Mouse (Mus musculus): ENCODE measurements around the gene Ccdc12. TPM values are rescaled to one million over a fixed set of nuclear protein-coding genes. Genes with fewer than 3 reads are reported as not detected.

Ccdc12 gene
- polyA plus RNA-seq, 1 experiment, result 537 TPM

DNA sequence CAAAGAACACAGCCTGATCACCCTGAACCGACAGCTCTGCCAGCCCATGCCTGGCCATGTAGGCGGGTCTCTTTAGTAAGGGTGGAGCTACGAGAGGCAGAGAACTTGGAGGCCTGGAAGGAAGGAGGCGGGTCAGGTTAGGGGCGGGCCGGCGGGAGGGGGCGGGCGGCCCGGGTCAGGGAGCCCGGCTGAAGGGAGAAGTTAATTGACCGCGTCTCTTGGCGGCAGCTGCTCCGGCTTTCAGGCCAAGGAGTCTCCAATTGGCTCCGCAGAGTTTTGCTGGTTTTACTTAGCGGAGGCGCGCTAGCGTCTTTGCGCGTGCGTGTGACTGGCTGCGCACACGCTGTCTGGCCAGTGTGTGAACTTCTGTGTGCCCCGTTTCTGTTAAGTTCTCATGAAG is 76.3 kb downstream of the Ccdc12 start:
- Histone ChIP-seq H3K4me3 (replicated peaks) (peak overlapping the region; percentile 91), H3K9me3 (no peaks in the 10 kb centered on the region), H3K36me3 (replicated peaks; ENCODE audit: low read length) (no peaks in the 10 kb centered on the region), H3K27me3 (replicated peaks) (peaks cover 83% of the 10 kb centered on the region), H3K4me1 (peaks cover 39% of the 10 kb centered on the region)
- TF ChIP-seq GATA1 (IDR thresholded peaks at IDR 0.05; ENCODE audit: borderline replicate concordance, low read length), result no peak

DNA sequence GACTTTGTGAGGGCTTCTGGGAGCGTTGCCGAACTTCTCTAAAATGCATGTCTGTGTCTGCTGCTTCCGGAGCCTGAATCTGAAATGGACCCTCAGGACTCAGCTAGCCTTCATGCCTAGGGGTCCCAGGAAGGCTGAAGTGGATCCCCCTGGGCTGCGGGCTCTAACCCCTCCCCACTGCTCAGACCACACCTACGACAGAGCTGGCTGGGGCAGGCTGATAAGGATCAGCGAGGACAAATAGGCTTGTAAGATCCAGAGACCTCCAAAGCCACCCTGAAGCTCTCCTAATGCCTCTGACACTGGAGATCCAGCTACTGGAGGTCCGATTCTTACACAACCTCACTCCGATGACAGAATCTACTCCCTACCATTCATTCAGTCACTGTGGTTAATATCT is 76.8 kb downstream of the Ccdc12 start:
- H3K27me3 ChIP-seq (replicated peaks), result peaks cover 80% of the 10 kb centered on the region
- TF ChIP-seq GATA1 (IDR thresholded peaks at IDR 0.05; ENCODE audit: borderline replicate concordance, low read length), result no peak
- TF ChIP-seq FLI1 (IDR thresholded peaks at IDR 0.05; ENCODE audit: low read length), result no peak
- peaks cover 39% of the 10 kb centered on the region for H3K4me1 ChIP-seq
- H3K36me3 ChIP-seq (replicated peaks; ENCODE audit: low read length), result no peaks in the 10 kb centered on the region
- peaks cover 2% of the 10 kb centered on the region; the same call in 1 of the 2 replicates for H3K9me3 ChIP-seq
- peak overlapping the region; percentile 91 for H3K4me3 ChIP-seq (replicated peaks)

DNA sequence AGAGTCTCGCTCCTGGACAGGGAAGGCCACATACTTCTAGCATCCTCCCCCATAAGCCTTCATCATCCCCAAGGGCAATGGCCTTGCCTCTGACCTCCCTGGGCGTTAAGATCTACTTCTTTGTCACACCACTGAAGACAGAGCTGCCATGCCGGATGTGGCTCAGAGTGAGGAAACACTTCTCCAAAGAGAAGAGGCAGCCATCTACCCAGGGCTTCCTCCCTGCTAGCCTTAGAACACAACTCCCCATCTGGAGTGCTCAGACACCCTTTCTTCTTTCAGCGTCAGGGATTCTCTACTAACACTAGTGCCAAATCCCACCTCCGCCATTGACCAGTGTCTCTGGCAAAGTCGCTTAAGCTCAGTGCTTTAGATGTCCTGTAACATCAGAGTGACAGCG is 77.9 kb downstream of the Ccdc12 start:
- Histone ChIP-seq H3K4me3 (replicated peaks) (no peak overlapping the region), H3K9me3 (peaks cover 3% of the 10 kb centered on the region; the same call in 1 of the 2 replicates), H3K27me3 (replicated peaks) (peaks cover 79% of the 10 kb centered on the region), H3K36me3 (replicated peaks; ENCODE audit: low read length) (no peaks in the 10 kb centered on the region), H3K4me1 (peaks cover 39% of the 10 kb centered on the region)
- no peak for TF ChIP-seq GATA1 (IDR thresholded peaks at IDR 0.05; ENCODE audit: borderline replicate concordance, low read length)
- TF ChIP-seq FLI1 (IDR thresholded peaks at IDR 0.05; ENCODE audit: low read length), result no peak

DNA sequence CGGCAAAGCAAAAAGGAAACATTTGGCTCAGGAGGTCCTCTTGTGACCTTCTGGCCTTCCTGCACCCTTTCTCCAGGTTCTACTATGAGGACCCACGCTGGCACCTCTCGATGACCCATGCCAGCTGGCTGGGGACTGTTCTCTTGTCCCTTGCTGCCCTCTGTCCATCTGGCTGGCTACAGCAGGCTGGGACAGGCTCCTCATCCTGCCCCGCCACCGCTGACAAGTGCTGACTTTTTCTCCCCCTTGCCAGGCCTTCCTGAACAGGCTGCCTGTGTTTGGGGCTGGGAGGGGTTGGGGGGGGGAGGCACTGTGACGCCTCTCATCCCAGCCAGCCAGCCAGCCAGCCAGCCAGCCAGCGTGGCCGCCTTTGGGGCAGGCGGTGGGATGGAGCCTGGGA is 80.1 kb downstream of the Ccdc12 start:
- TF ChIP-seq GATA1 (IDR thresholded peaks at IDR 0.05; ENCODE audit: borderline replicate concordance, low read length) (no peak), FLI1 (IDR thresholded peaks at IDR 0.05; ENCODE audit: low read length) (no peak)
- Histone ChIP-seq H3K36me3 (replicated peaks; ENCODE audit: low read length) (no peaks in the 10 kb centered on the region), H3K27me3 (replicated peaks) (peaks cover 80% of the 10 kb centered on the region), H3K4me3 (replicated peaks) (no peak overlapping the region), H3K4me1 (peaks cover 36% of the 10 kb centered on the region), H3K9me3 (peaks cover 3% of the 10 kb centered on the region; the same call in 1 of the 2 replicates)

DNA sequence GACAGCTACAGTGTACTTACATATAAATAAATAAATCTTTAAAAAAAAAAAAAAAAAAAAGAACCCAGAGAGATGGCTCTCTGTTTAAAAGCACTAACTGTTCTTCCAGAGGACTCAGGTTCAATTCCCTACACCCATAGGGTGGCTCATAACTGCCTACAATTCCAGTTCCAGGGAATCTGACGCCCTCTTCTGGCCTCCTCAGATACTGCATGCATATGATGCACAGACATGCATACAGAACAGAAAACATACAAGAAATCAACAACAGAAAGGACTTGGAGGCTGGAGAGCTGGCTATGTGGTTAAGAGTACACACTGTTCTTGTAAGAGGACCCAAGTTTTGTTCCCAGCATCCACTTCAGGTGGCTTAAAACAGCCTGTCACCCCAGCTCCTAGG is 81.8 kb downstream of the Ccdc12 start:
- Histone ChIP-seq H3K4me1 (peaks cover 29% of the 10 kb centered on the region), H3K36me3 (replicated peaks; ENCODE audit: low read length) (no peaks in the 10 kb centered on the region), H3K27me3 (replicated peaks) (peaks cover 93% of the 10 kb centered on the region), H3K9me3 (peaks cover 3% of the 10 kb centered on the region; the same call in 1 of the 2 replicates), H3K4me3 (replicated peaks) (no peak overlapping the region)
- TF ChIP-seq GATA1 (IDR thresholded peaks at IDR 0.05; ENCODE audit: borderline replicate concordance, low read length), result no peak
- no peak for TF ChIP-seq FLI1 (IDR thresholded peaks at IDR 0.05; ENCODE audit: low read length)

DNA sequence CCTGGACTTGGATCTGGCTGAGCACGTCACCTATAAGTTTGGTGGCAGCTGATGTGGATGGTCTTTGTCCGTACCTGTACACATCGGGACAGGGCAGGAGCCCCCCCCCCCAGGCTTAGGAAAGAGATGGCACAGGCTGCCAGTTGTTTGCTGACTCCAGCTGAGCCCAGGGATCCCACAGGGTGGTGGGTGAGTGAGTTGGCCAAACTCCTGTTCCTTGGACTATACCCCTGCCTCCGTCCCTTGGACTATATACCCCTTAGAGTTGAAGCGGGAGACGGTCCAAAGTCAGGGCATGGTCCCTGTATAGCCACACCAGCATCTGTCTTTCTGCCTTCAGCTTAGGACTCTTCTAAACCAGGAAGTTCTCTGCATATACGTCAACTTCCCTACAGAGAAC is 83.7 kb downstream of the Ccdc12 start:
- peaks cover 93% of the 10 kb centered on the region for H3K27me3 ChIP-seq (replicated peaks)
- H3K9me3 ChIP-seq, result peaks cover 3% of the 10 kb centered on the region; the same call in 1 of the 2 replicates
- no peaks in the 10 kb centered on the region for H3K36me3 ChIP-seq (replicated peaks; ENCODE audit: low read length)
- TF ChIP-seq GATA1 (IDR thresholded peaks at IDR 0.05; ENCODE audit: borderline replicate concordance, low read length) (no peak), FLI1 (IDR thresholded peaks at IDR 0.05; ENCODE audit: low read length) (no peak)
- H3K4me3 ChIP-seq (replicated peaks), result no peak overlapping the region
- H3K4me1 ChIP-seq, result peaks cover 20% of the 10 kb centered on the region

DNA sequence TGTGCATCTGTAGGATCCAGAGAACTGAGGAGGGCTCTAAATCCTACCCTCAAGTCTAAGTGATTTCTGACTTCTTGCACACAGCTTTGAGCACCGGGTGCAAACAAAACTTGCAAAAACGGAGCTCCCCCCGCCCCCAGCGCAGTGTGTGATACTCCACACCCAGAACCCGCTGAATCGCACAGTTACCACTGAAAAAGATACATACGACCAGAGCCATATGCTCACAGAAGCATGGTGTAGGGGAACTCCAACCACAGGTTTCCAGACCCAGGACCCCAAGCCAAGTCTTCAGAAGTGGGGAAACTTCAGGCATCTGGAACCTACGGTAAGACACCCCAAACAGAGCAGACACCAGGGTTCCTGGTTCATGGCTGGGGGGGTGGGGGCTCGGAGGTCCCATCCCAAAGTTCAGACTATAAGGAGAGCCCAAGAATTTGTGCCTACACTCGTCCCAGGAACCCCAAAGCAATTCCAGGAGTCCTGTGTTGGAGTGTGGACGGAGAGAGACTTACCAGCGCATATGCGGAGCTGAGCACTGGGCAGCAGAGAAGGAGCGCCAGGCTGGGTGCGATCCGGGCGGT is 85.5 kb downstream of the Ccdc12 start, which contains the start of gene Myl3:
Myl3 (plus strand) TSS at position 151 of the 584 bp plus-strand sequence.
- Histone ChIP-seq H3K4me1 (peaks cover 20% of the 10 kb centered on the region), H3K36me3 (replicated peaks; ENCODE audit: low read length) (no peaks in the 10 kb centered on the region), H3K9me3 (peaks cover 3% of the 10 kb centered on the region; the same call in 1 of the 2 replicates), H3K27me3 (replicated peaks) (peaks cover 93% of the 10 kb centered on the region), H3K4me3 (replicated peaks) (peak within 1 kb of the TSS; percentile 90)
- TF ChIP-seq FLI1 (IDR thresholded peaks at IDR 0.05; ENCODE audit: low read length), result no peak
- no peak for TF ChIP-seq GATA1 (IDR thresholded peaks at IDR 0.05; ENCODE audit: borderline replicate concordance, low read length)

DNA sequence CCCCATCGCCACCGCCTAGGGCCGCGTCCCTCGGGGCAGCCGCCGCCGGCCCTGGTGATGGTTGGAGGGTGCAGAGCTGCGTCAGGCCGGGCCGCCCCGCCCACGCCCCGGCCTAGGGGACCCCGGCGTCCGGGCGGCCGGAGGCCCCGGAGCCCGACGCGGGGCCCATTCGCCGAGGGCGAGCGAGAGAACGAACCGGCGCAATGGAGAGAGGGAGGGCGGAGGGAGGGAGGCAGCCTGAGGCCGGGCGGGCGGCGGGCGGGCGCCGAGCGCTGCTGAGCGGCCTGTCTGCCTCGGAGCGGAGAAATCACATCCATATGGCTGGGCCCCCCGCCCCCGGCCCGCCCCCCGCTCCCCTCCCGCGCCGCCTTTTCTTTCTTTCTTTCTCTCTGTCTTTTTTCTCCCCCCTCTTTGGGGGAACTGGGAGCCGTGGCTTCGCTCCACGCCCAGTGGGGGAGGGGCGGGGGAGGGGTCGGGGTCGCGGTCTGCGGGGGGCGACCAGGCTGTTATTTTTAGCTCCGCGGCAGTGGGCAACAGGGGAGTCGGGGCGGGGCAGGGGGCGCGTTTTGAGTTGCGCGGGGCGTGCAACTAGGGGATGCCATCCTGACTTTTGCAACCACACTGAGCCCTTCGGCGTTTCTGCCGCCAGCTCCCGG is 86.1 kb downstream of the Ccdc12 start:
- Histone ChIP-seq H3K4me3 (replicated peaks) (peak overlapping the region; percentile 90), H3K36me3 (replicated peaks; ENCODE audit: low read length) (no peaks in the 10 kb centered on the region), H3K4me1 (peaks cover 20% of the 10 kb centered on the region), H3K9me3 (peaks cover 3% of the 10 kb centered on the region; the same call in 1 of the 2 replicates), H3K27me3 (replicated peaks) (peaks cover 94% of the 10 kb centered on the region)
- no peak for TF ChIP-seq GATA1 (IDR thresholded peaks at IDR 0.05; ENCODE audit: borderline replicate concordance, low read length)

DNA sequence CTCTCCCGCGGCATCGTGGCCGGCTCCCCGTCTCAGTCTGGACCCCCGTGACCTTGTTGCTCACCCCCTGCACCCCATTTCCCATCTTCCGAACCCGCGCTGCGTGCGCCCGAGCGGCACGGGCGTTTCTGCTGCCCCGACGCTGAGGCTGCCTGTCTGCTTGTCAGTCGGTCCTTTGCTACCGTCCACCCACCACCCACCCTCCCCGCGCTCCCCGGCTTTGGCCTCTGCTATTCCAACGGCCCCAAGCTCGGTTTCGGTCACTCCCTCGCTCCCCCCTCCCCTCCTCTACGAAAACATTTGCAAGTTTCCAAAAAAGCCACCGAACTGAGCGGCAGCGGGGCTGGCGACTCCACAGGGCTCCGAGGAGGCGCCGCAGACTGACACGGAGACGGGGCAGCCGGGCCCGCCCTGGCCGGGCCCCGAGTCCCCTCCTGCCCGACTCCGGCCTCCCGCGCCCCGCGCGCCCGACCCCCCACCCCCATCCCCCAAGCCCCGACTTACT is 86.7 kb downstream of the Ccdc12 start:
- TF ChIP-seq FLI1 (IDR thresholded peaks at IDR 0.05; ENCODE audit: low read length), result no peak
- TF ChIP-seq GATA1 (IDR thresholded peaks at IDR 0.05; ENCODE audit: borderline replicate concordance, low read length), result no peak
- H3K9me3 ChIP-seq, result peaks cover 2% of the 10 kb centered on the region; the same call in 1 of the 2 replicates
- H3K4me3 ChIP-seq (replicated peaks), result peak overlapping the region; percentile 90
- peaks cover 20% of the 10 kb centered on the region for H3K4me1 ChIP-seq
- peaks cover 97% of the 10 kb centered on the region for H3K27me3 ChIP-seq (replicated peaks)
- H3K36me3 ChIP-seq (replicated peaks; ENCODE audit: low read length), result no peaks in the 10 kb centered on the region

Data from megakaryocyte, embryonic 14.5 days (primary cell).